21 mouse cellular contexts compared by ENCODE assay signal in genomic region chr12:69469004-69469403, GRCm38 (mm10).
DNase-seq lines count a peak whose midpoint lies in the region; ATAC-seq and TF ChIP-seq lines count a peak whose summit lies in the region.
"Had no signal": no experiment of that assay in that cellular context is flagged by ENCODE, and none has a peak within 500 bp of the region (broad histone marks: within the 10 kb centered on the region; RNA-seq: fewer than 3 reads in every experiment).

No protein-coding gene starts in this region.

- no peak overlapping the region for H3K9ac ChIP-seq in liver, postnatal 0 days (replicated peaks)
- no peak overlapping the region for H3K9ac ChIP-seq in liver, embryonic 11.5 days (ENCODE audit: low read depth, low read length)
- H3K9ac ChIP-seq: forebrain, embryonic 13.5 days; hindbrain, embryonic 12.5 days had no signal

- H3K4me2 ChIP-seq in liver, postnatal 0 days (ENCODE audit: low read depth, low read length), result peak overlapping the region; percentile 32; the same call in 1 of the 2 replicates
- H3K4me2 ChIP-seq in liver, embryonic 11.5 days, result no peak overlapping the region
- H3K4me2 ChIP-seq: forebrain, embryonic 13.5 days; hindbrain, embryonic 12.5 days had no signal

- no peak for TF ChIP-seq EP300 in liver, postnatal 0 days (IDR thresholded peaks at IDR 0.05; ENCODE audit: low read depth)

- ATAC-seq in liver, postnatal 0 days, result no peak
- ATAC-seq in liver, embryonic 11.5 days (replicated peaks; ENCODE audit: low FRiP score), result no peak
- ATAC-seq in megakaryocyte, adult 5-6 weeks (ENCODE audit: poor library complexity, severe bottlenecking), result peak; percentile 58
- ATAC-seq: forebrain, embryonic 13.5 days; hindbrain, embryonic 16.5 days; inflammation-experienced regulatory T-cells, adult 6 months had no signal

- H3K27ac ChIP-seq in liver, postnatal 0 days (ENCODE audit: low read depth), result peak overlapping the region; percentile 3; the same call in 1 of the 2 replicates
- no peak overlapping the region for H3K27ac ChIP-seq in liver, embryonic 11.5 days (ENCODE audit: low read depth, low read length)
- H3K27ac ChIP-seq: embryonic facial prominence, embryonic 10.5 days; forebrain, embryonic 13.5 days; gastrocnemius, adult 2 months; heart, embryonic 10.5 days; hindbrain, embryonic 12.5 days had no signal

- H3K4me3 ChIP-seq in liver, postnatal 0 days (ENCODE audit: low read depth, low read length), result no peak overlapping the region
- H3K4me3 ChIP-seq in liver, embryonic 11.5 days (ENCODE audit: low read depth, low read length), result no peak overlapping the region
- H3K4me3 ChIP-seq: embryonic facial prominence, embryonic 10.5 days; forebrain, embryonic 13.5 days; gastrocnemius, adult 2 months; heart, embryonic 10.5 days; hindbrain, embryonic 12.5 days had no signal

- peaks cover 5% of the 10 kb centered on the region; the same call in 1 of the 2 replicates for H3K4me1 ChIP-seq in liver, postnatal 0 days (ENCODE audit: insufficient read depth)
- H3K4me1 ChIP-seq in liver, embryonic 11.5 days (replicated peaks; ENCODE audit: control insufficient read depth, insufficient read depth, low read length), result no peaks in the 10 kb centered on the region

- TF ChIP-seq CTCF in liver, postnatal 0 days (IDR thresholded peaks at IDR 0.05; ENCODE audit: low read depth), result no peak

- no peaks in the 10 kb centered on the region for H3K27me3 ChIP-seq in liver, postnatal 0 days (ENCODE audit: insufficient read depth, low read length)
- no peaks in the 10 kb centered on the region for H3K27me3 ChIP-seq in liver, embryonic 11.5 days (replicated peaks; ENCODE audit: control insufficient read depth, insufficient read depth, low read length)
- H3K27me3 ChIP-seq: CH12.LX; forebrain, embryonic 13.5 days; hindbrain, embryonic 12.5 days had no signal

- WGBS in liver, postnatal 0 days (ENCODE audit: insufficient replicate concordance), result 69% methylated on average over 6 of the region's 6 CpGs
- WGBS in liver, embryonic 11.5 days, result 69% methylated on average over 6 of the region's 6 CpGs

- H3K36me3 ChIP-seq in liver, postnatal 0 days (replicated peaks; ENCODE audit: insufficient read depth, low read length), result no peaks in the 10 kb centered on the region
- no peaks in the 10 kb centered on the region for H3K36me3 ChIP-seq in liver, embryonic 11.5 days (ENCODE audit: control insufficient read depth, insufficient read depth, low read length)
- H3K36me3 ChIP-seq: embryonic facial prominence, embryonic 10.5 days; heart, embryonic 10.5 days; hindbrain, embryonic 12.5 days had no signal

- DNase-seq in liver, postnatal 0 days, result no peak
- DNase-seq in liver, embryonic 11.5 days (ENCODE audit: low spot score), result no peak
- DNase-seq in NIH3T3 (ENCODE audit: low read depth), result peak; percentile 56
- DNase-seq in Muller cell, postnatal 12 days (ENCODE audit: inconsistent ontology term), result no peak
- DNase-seq in spleen, adult 18-20 months, result no peak
- no peak for DNase-seq in adrenal gland, postnatal 4 days (ENCODE audit: low spot score in 2 of 2)
- DNase-seq: adrenal gland, postnatal 14 days; cerebellum, adult 2 months; cerebellum, postnatal 10 days; gastrocnemius, adult 2 months; gastrocnemius, postnatal 25 days; heart, postnatal 10 days; heart, postnatal 4 days had no signal

- no peaks in the 10 kb centered on the region for H3K9me3 ChIP-seq in liver, postnatal 0 days (ENCODE audit: low read length)
- H3K9me3 ChIP-seq in liver, embryonic 11.5 days (ENCODE audit: control insufficient read depth, low read length), result no peaks in the 10 kb centered on the region; the same call in 1 of the 2 replicates
- H3K9me3 ChIP-seq: embryonic facial prominence, embryonic 10.5 days; forebrain, embryonic 13.5 days; heart, embryonic 10.5 days; hindbrain, embryonic 12.5 days had no signal
